Mouse (Mus musculus) hindbrain, embryonic 15.5 days (tissue): ENCODE data around the gene Tex48. TPM values are rescaled to one million over a fixed set of nuclear protein-coding genes. Genes with fewer than 3 reads are reported as not detected.

ENCODE experiments used
- ATAC-seq: fragments of 200-750 bp; cut with Nextera tagmentation; 2 replicates; pipeline ENCODE4 v1.8.0; 2017; ENCODE audit warnings: low read depth, moderate number of reproducible peaks, moderate TSS enrichment; ENCODE audit not compliant: low FRiP score
- H3K27ac ChIP-seq: fragments of 300-500 bp; sonication (generic); replicated peaks from 2 replicates; pipeline ENCODE4 v1.5.1; 2015; ENCODE audit warnings: mild to moderate bottlenecking, inconsistent platforms
- H3K27me3 ChIP-seq: fragments of 300-500 bp; sonication (generic); 2 replicates; pipeline ENCODE4 v1.6.1; 2015; ENCODE audit warnings: control low read depth, inconsistent platforms
- H3K36me3 ChIP-seq: fragments of 300-500 bp; sonication (generic); 2 replicates; pipeline ENCODE4 v1.6.1; 2015; ENCODE audit warnings: control low read depth, inconsistent platforms
- H3K4me1 ChIP-seq: fragments of 300-500 bp; sonication (generic); replicated peaks from 2 replicates; pipeline ENCODE4 v1.6.1; 2015; ENCODE audit warnings: control low read depth, inconsistent platforms
- H3K4me2 ChIP-seq: fragments of 300-500 bp; sonication (generic); 2 replicates; pipeline ENCODE4 v1.6.1; 2015; ENCODE audit warnings: moderate library complexity, mild to moderate bottlenecking, inconsistent platforms
- H3K4me3 ChIP-seq: fragments of 300-500 bp; sonication (generic); 2 replicates; pipeline ENCODE4 v1.5.1; 2015; ENCODE audit warnings: mild to moderate bottlenecking, inconsistent platforms
- H3K9ac ChIP-seq: fragments of 300-500 bp; sonication (generic); 2 replicates; pipeline ENCODE4 v1.6.1; 2015; ENCODE audit warnings: inconsistent platforms
- H3K9me3 ChIP-seq: fragments of 300-500 bp; sonication (generic); 2 replicates; pipeline ENCODE4 v1.6.1; 2016; ENCODE audit warnings: control low read depth, inconsistent platforms
- WGBS: fragments of 180-500 bp; shearing (Covaris S2); methylation state at CpG from one replicate; pipeline ENCODE4 v1.1.7; 2015; 5-methylcytosine and 5-hydroxymethylcytosine counted together
- polyA plus RNA-seq: library from polyadenylated mRNA; unstranded; fragments of >200 nt; fragmentation: Nextera tagmentation; extraction: Ambion mirVana; gene quantifications from 2 replicates; pipeline ENCODE4 v1.2.1, GENCODE M21; 2015

The Tex48 gene
- polyA plus RNA-seq, 1 experiment from 2014 or later = not detected

DNA sequence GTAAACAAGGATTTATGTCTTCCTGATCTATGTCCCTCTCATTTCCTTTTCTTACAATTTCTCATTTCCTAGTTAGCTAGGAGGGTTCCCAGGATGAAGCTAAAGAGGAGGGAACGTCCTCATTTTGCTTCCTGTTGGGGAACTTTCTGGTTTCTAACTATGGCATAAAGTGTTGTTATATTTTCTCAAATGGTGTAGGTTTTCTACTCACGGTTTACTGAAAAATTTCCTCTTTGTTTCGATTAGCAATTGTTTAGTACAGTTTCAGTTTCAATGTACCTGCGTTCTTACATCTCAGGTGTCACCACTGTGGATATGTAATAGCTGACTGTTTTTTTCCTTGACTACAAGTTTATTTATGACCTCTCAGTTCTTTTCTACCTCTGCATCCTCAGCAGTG is 31.7 kb downstream of the Tex48 start:
- Histone ChIP-seq H3K4me2 (no peak overlapping the region), H3K9me3 (no peaks in the 10 kb centered on the region), H3K4me3 (no peak overlapping the region), H3K27me3 (no peaks in the 10 kb centered on the region), H3K27ac (no peak overlapping the region), H3K36me3 (no peaks in the 10 kb centered on the region), H3K4me1 (no peaks in the 10 kb centered on the region), H3K9ac (no peak overlapping the region)
- WGBS = 91% methylated on average over 4 of the region's 4 CpGs
- ATAC-seq = no peak

DNA sequence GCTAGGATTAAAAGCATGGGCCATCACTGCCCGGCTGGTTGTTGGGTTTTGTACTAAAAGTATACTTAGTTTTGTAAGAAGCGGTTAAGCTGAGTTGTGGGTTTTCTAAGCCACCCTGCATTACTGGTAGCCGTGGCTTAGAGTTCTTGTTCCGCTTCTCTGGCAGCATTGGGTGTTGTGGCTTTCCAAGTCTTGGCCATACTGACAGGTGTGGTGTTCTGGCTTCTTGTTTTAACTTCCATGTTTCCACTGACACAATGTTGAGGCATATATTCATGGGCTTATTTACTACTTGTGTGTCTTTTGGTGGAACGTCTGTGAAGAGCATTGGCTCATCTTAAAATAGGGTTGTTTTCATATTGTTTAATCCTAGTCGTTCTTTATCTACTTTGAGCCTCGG is 32.2 kb downstream of the Tex48 start:
- Histone ChIP-seq H3K4me1 (no peaks in the 10 kb centered on the region), H3K9me3 (no peaks in the 10 kb centered on the region), H3K4me2 (no peak overlapping the region), H3K27ac (no peak overlapping the region), H3K4me3 (no peak overlapping the region), H3K9ac (no peak overlapping the region), H3K27me3 (no peaks in the 10 kb centered on the region), H3K36me3 (no peaks in the 10 kb centered on the region)
- 94% methylated on average over 7 of the region's 7 CpGs for WGBS
- ATAC-seq = no peak

- no peak for ATAC-seq
- Histone ChIP-seq H3K9ac (no peak overlapping the region), H3K36me3 (no peaks in the 10 kb centered on the region), H3K4me2 (no peak overlapping the region), H3K27me3 (no peaks in the 10 kb centered on the region), H3K9me3 (no peaks in the 10 kb centered on the region), H3K4me1 (no peaks in the 10 kb centered on the region), H3K4me3 (no peak overlapping the region), H3K27ac (no peak overlapping the region)
- 87% methylated on average over 2 of the region's 2 CpGs for WGBS
Observed at GRCm38 (mm10) chr4:63586240-63586639, 36.0 kb downstream of the Tex48 start.

- Histone ChIP-seq H3K4me2 (no peak overlapping the region), H3K27ac (no peak overlapping the region), H3K27me3 (no peaks in the 10 kb centered on the region), H3K36me3 (no peaks in the 10 kb centered on the region), H3K4me1 (peaks cover 2% of the 10 kb centered on the region; the same call in 1 of the 2 replicates), H3K9ac (no peak overlapping the region), H3K9me3 (no peaks in the 10 kb centered on the region), H3K4me3 (no peak overlapping the region)
- WGBS = 77% methylated on average over 10 of the region's 10 CpGs
- ATAC-seq = no peak
Observed at GRCm38 (mm10) chr4:63585216-63585615, 37.0 kb downstream of the Tex48 start.

DNA sequence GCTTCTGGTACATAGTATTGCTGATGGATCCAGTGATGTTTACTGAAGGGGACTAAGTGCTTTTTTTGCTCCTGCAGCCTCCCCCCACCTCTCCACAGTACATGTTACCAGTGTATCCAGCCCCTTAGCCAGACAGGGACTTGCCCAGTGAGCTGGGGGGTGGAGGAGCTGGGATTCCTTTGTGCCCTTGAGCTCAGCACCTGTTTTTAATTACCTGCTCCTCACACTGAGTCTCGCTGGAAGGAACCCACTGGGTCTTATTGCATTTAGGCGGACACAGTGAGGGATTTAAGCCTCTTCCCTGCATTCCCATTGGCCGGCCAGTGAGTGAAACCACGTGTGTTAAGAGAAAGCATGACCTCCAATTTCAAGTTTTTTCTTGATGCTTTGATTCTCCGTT is 39.6 kb downstream of the Tex48 start:
- WGBS = 80% methylated on average over 5 of the region's 5 CpGs
- no peak for ATAC-seq
- Histone ChIP-seq H3K27me3 (no peaks in the 10 kb centered on the region), H3K4me1 (peaks cover 9% of the 10 kb centered on the region), H3K9ac (no peak overlapping the region), H3K4me2 (no peak overlapping the region), H3K36me3 (no peaks in the 10 kb centered on the region), H3K27ac (no peak overlapping the region), H3K9me3 (no peaks in the 10 kb centered on the region), H3K4me3 (no peak overlapping the region)

- no peak overlapping the region for H3K27ac ChIP-seq
- 22% methylated on average over 6 of the region's 6 CpGs for WGBS
Observed at GRCm38 (mm10) chr4:63580078-63580477, 42.1 kb downstream of the Tex48 start.

DNA sequence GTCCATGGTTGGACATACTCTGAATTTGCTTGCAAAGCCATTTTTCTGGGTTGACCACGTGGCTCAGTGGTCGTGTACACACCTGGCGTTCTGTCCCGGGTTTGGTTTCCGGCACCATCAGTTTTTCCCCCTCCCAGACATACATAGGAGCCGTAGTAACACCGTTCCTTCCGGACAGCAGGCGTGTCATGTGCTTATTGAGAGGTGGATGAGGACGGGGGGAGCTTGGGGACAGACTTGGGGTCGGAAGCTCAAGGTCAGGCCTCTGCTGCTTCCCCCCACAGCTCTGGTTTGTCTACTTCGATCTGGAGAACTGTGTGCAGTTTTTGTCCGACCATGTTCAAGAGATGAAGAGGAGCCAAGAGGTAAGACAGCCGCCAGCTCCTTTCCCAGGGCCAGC is 42.6 kb downstream of the Tex48 start:
- H3K4me1 ChIP-seq = peaks cover 9% of the 10 kb centered on the region
- no peak overlapping the region for H3K4me2 ChIP-seq
- no peak overlapping the region for H3K27ac ChIP-seq
- no peaks in the 10 kb centered on the region for H3K9me3 ChIP-seq
- WGBS = 84% methylated on average over 14 of the region's 14 CpGs
- no peak overlapping the region for H3K4me3 ChIP-seq
- ATAC-seq = 0 out of 2 replicates have a peak, but pooled peaks have one; percentile 7
- H3K27me3 ChIP-seq = no peaks in the 10 kb centered on the region
- H3K36me3 ChIP-seq = no peaks in the 10 kb centered on the region
- H3K9ac ChIP-seq = no peak overlapping the region

More at GRCm38 (mm10) chr4:63580078-63580477, 42.1 kb downstream of the Tex48 start:
- H3K9ac ChIP-seq = no peak overlapping the region
- no peaks in the 10 kb centered on the region for H3K27me3 ChIP-seq
- H3K9me3 ChIP-seq = no peaks in the 10 kb centered on the region
- no peaks in the 10 kb centered on the region for H3K36me3 ChIP-seq
- peak; percentile 78; the same call in 1 of the 2 replicates for ATAC-seq
- no peak overlapping the region for H3K4me2 ChIP-seq
- no peak overlapping the region for H3K4me3 ChIP-seq
- peaks cover 9% of the 10 kb centered on the region for H3K4me1 ChIP-seq

DNA sequence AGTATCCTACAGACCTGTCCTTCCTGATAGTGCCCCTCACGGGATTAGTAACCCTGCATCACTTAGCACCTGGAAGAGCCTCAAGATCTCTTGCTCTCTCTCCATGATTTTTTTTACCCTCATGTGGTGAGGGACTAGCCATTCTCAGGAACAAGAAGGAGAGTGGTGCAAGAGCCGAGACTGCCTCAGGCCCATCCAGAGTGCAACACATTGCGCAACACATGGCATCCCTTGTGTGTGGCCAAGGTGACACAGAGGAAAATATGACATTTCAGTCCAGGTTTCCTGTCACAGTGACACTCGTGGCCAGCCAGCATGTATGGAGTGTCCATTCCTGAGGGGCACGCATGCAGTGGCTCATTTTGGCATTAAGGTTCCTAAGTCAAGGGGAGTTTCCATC is 49.6 kb downstream of the Tex48 start:
- Histone ChIP-seq H3K4me1 (peaks cover 11% of the 10 kb centered on the region; the same call in 1 of the 2 replicates), H3K4me2 (no peak overlapping the region), H3K9ac (no peak overlapping the region), H3K4me3 (no peak overlapping the region), H3K36me3 (no peaks in the 10 kb centered on the region), H3K27me3 (no peaks in the 10 kb centered on the region), H3K27ac (no peak overlapping the region), H3K9me3 (no peaks in the 10 kb centered on the region)
- no peak for ATAC-seq
- 96% methylated on average over 5 of the region's 5 CpGs for WGBS

DNA sequence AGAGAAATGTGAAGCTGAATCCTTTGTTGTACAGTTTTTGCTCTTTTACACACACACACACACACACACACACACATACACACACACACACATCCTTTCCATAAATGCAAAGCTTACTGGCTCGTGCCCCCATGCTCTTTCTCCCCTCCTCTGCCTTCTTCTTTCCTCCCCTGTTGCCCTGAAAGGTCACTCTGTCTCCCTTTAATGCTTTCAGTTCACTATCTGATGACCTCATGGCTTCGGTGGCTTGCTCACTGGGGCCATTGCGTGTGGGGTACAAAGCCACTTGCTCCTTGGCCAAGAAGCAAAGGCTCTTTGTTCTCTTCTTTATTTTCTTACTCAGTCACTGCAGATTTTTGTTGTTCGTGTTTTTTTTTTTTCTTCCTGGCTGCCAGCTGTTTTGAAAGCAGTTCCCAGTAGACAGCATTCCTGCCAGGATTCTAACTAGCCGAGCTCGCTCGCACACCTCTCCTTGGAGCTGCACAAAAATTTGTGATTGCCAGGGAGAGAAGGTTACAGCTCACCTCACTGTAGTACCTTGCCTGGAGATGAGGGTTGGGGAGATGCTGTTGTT is 51.9 kb downstream of the Tex48 start:
- Histone ChIP-seq H3K36me3 (no peaks in the 10 kb centered on the region), H3K4me3 (no peak overlapping the region), H3K4me1 (peaks cover 11% of the 10 kb centered on the region; the same call in 1 of the 2 replicates), H3K4me2 (no peak overlapping the region), H3K9me3 (no peaks in the 10 kb centered on the region), H3K27me3 (no peaks in the 10 kb centered on the region), H3K27ac (peak overlapping the region; percentile 12; the same call in 1 of the 2 replicates), H3K9ac (no peak overlapping the region)
- 16% methylated on average over 7 of the region's 7 CpGs for WGBS
- ATAC-seq = no peak

DNA sequence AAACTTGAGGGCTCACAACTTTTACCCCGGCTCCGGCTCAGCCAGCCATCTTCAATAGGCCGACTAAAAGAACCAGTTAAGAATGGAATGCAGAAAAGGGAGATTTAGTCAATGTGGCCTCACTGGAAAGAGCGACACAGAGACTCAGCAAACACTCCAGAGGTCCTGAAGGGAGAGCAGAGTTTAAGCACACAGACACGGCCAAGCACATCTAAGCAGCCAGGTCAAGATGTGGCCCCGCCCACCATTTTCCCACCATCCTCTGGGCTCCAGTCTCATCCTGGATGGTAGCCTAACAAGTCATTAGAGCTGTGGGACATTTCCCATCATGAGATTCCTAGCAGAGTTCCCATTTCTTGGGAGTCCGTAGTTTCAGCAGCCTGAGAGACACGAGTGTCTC is 52.9 kb downstream of the Tex48 start:
- H3K4me1 ChIP-seq = peaks cover 11% of the 10 kb centered on the region; the same call in 1 of the 2 replicates
- WGBS = 87% methylated on average over 8 of the region's 8 CpGs

DNA sequence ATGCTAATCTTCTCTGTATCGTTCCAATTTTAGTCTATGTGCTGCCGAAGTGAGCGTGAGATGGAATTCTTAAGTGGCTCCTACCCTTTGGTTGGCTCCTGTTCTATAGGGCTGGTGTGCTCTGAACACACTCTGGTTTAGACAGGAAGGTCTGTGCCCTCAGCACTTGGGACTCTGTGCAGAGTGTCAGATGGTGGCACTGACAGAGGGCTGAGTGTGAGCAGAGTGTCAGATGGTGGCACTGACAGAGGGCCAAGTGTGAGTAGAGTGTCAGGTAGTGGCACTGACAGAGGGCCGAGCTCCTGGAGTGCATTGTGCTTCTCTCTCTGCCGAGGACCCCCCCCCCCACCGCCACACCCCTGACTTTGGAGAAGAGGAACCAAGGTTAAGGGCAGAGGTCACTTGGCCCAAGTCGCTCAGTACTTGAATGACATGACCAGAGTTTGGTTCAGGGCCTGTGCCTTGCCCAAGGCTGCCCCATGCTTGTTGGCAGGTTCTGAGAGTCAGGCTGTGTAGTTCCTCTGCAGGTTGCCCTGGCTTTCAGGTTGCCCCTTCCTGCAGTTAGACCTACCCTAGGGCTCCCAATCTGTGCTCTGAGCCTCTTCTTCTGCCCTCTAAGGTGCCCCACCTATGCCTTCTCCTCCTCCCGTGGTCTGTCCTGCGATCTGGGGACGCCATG is 54.4 kb downstream of the Tex48 start:
- H3K27ac ChIP-seq = no peak overlapping the region
- H3K27me3 ChIP-seq = no peaks in the 10 kb centered on the region
- H3K9me3 ChIP-seq = no peaks in the 10 kb centered on the region
- no peak for ATAC-seq
- no peak overlapping the region for H3K4me3 ChIP-seq
- peaks cover 11% of the 10 kb centered on the region; the same call in 1 of the 2 replicates for H3K4me1 ChIP-seq
- no peak overlapping the region for H3K4me2 ChIP-seq
- no peak overlapping the region for H3K9ac ChIP-seq
- 92% methylated on average over 10 of the region's 10 CpGs for WGBS
- H3K36me3 ChIP-seq = no peaks in the 10 kb centered on the region

More for the DNA sequence above, 52.9 kb downstream of the Tex48 start:
- Histone ChIP-seq H3K27me3 (no peaks in the 10 kb centered on the region), H3K27ac (no peak overlapping the region), H3K36me3 (no peaks in the 10 kb centered on the region), H3K9ac (no peak overlapping the region), H3K4me2 (no peak overlapping the region), H3K4me3 (no peak overlapping the region), H3K9me3 (no peaks in the 10 kb centered on the region)
- ATAC-seq = no peak

- Histone ChIP-seq H3K9me3 (no peaks in the 10 kb centered on the region), H3K4me1 (peaks cover 19% of the 10 kb centered on the region), H3K4me2 (no peak overlapping the region), H3K9ac (no peak overlapping the region), H3K36me3 (no peaks in the 10 kb centered on the region), H3K4me3 (no peak overlapping the region), H3K27ac (no peak overlapping the region), H3K27me3 (no peaks in the 10 kb centered on the region)
- no peak for ATAC-seq
- 73% methylated on average over 4 of the region's 4 CpGs for WGBS
Observed at GRCm38 (mm10) chr4:63562742-63563141, 59.5 kb downstream of the Tex48 start.
